Mouse (Mus musculus) c-Kit-positive CD71-positive TER-119-negative erythroid progenitor cells, embryonic 14.5 days (primary cell): ENCODE measurements at regions not wholly inside any gene's neighbourhood (a gene's known extent, or its start where the extent isn't known, plus 50 kb on each side); places are given as distances from the start of the nearest gene placed in this dataset.

Experiments
- DNase-seq: peaks from one replicate; pipeline ENCODE4 v3.0.0-alpha.2; 2013; ENCODE audit warnings: low read depth

- DNase-seq, result no peak
These were observed 89.5 kb upstream of the Mrps22 start for GRCm38 (mm10) chr9:98690839-98691516.

- no peak for DNase-seq
These were observed 84.1 kb upstream of the Mrps22 start for GRCm38 (mm10) chr9:98685548-98685947.

- DNase-seq, result no peak
These were observed 82.9 kb upstream of the Mrps22 start for GRCm38 (mm10) chr9:98684336-98684735.

GRCm38 (mm10) chr9:98675612-98676011 is 74.2 kb upstream of the Mrps22 start:
- DNase-seq, result no peak

GRCm38 (mm10) chr9:98673461-98674114 is 72.1 kb upstream of the Mrps22 start:
- DNase-seq, result no peak

- DNase-seq, result no peak
These were observed 70.9 kb upstream of the Mrps22 start for GRCm38 (mm10) chr9:98672361-98672760.

GRCm38 (mm10) chr9:98668423-98669330 is 67.2 kb upstream of the Mrps22 start:
- DNase-seq, result no peak

- DNase-seq, result no peak
These were observed 65.6 kb upstream of the Mrps22 start for GRCm38 (mm10) chr9:98667072-98667471.

GRCm38 (mm10) chr9:98663011-98663410 is 61.6 kb upstream of the Mrps22 start:
- no peak for DNase-seq

GRCm38 (mm10) chr9:98651681-98652080 is 50.2 kb upstream of the Mrps22 start:
- DNase-seq, result no peak
